In the genomic region with DNA sequence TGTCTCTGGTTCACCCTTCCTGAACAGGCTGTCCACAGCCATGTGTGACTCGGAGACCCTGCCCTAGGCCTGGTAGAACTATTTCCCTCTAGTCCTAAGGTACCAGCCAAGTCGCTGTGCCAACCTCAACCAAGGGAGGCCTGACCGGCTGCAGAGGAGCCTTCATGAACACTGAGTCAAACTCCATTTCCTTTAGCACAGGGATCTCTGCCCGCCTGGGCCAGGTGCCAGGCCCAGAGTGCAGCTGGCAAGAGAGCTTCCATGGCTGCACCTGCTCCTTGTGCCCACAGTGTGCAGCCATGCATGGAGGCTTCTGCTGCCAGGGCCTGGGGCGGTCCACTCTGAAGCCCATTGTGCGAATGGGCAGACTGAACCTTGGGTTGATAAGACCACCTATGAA, we compare ENCODE assay signal across 9 mouse cellular contexts. TPM values are rescaled to one million over a fixed set of nuclear protein-coding genes. Genes with fewer than 3 reads are reported as not detected.
DNase-seq lines count a peak whose midpoint lies in the region; ATAC-seq and TF ChIP-seq lines count a peak whose summit lies in the region.
"Had no signal": no experiment of that assay in that cellular context is flagged by ENCODE, and none has a peak within 500 bp of the region (broad histone marks: within the 10 kb centered on the region; RNA-seq: fewer than 3 reads in every experiment).

No protein-coding gene starts in this region.

- H3K9me3 ChIP-seq in kidney, embryonic 15.5 days (replicated peaks) = no peaks in the 10 kb centered on the region
- no peaks in the 10 kb centered on the region for H3K9me3 ChIP-seq in liver, embryonic 11.5 days (ENCODE audit: control insufficient read depth, low read length)
- H3K9me3 ChIP-seq: midbrain, embryonic 12.5 days had no signal

- DNase-seq in kidney, adult 2 months = peak; percentile 93
- DNase-seq in cerebellum, adult 11 months = peak; percentile 96
- DNase-seq in frontal cortex, postnatal 10 days (ENCODE audit: low spot score in 2 of 2) = peak; percentile 63 to 69
- peak; percentile 55 to 63 for DNase-seq in layer of hippocampus, postnatal 36 days
- DNase-seq in urinary bladder, postnatal 25 days (ENCODE audit: low spot score) = no peak
- DNase-seq in liver, embryonic 11.5 days (ENCODE audit: low spot score) = no peak
- DNase-seq in spleen, postnatal 10 days (ENCODE audit: low spot score in 2 of 2) = no peak

- no peaks in the 10 kb centered on the region for H3K4me1 ChIP-seq in kidney, adult 2 months (ENCODE audit: control insufficient read depth, insufficient read depth, low read length)
- 0 out of 2 replicates have a peak, but pooled peaks cover 6% of the 10 kb centered on the region for H3K4me1 ChIP-seq in kidney, embryonic 15.5 days
- H3K4me1 ChIP-seq in liver, embryonic 11.5 days (replicated peaks; ENCODE audit: control insufficient read depth, insufficient read depth, low read length) = no peaks in the 10 kb centered on the region

- TF ChIP-seq CTCF in kidney, adult 2 months (conservative IDR thresholded peaks at IDR 0.05; ENCODE audit: insufficient read depth, insufficient read length, low read depth, low read length) = no peak

- H3K27ac ChIP-seq in kidney, adult 2 months (ENCODE audit: insufficient read depth, low read depth, low read length) = no peak overlapping the region
- no peak overlapping the region for H3K27ac ChIP-seq in kidney, embryonic 15.5 days
- no peak overlapping the region for H3K27ac ChIP-seq in liver, embryonic 11.5 days (ENCODE audit: low read depth, low read length)
- H3K27ac ChIP-seq: midbrain, embryonic 12.5 days had no signal

- H3K9ac ChIP-seq in kidney, embryonic 15.5 days = no peak overlapping the region
- H3K9ac ChIP-seq in liver, embryonic 11.5 days (ENCODE audit: low read depth, low read length) = no peak overlapping the region
- H3K9ac ChIP-seq: midbrain, embryonic 12.5 days had no signal

- TF ChIP-seq POLR2A in kidney, adult 2 months (IDR thresholded peaks at IDR 0.05; ENCODE audit: low read depth, low read length) = no peak

- no peaks in the 10 kb centered on the region for H3K27me3 ChIP-seq in kidney, adult 2 months (replicated peaks; ENCODE audit: control insufficient read depth, insufficient read depth, low read length)
- no peaks in the 10 kb centered on the region for H3K27me3 ChIP-seq in kidney, embryonic 15.5 days
- no peaks in the 10 kb centered on the region for H3K27me3 ChIP-seq in liver, embryonic 11.5 days (replicated peaks; ENCODE audit: control insufficient read depth, insufficient read depth, low read length)
- H3K27me3 ChIP-seq: midbrain, embryonic 12.5 days had no signal

- no peak overlapping the region for H3K4me3 ChIP-seq in kidney, adult 2 months (ENCODE audit: insufficient read depth, low read depth, low read length)
- no peak overlapping the region for H3K4me3 ChIP-seq in kidney, embryonic 15.5 days (replicated peaks)
- H3K4me3 ChIP-seq in liver, embryonic 11.5 days (ENCODE audit: low read depth, low read length) = no peak overlapping the region
- H3K4me3 ChIP-seq: midbrain, embryonic 12.5 days had no signal

- 36% methylated on average over 6 of the region's 6 CpGs for WGBS in kidney, adult 2 months
- WGBS in kidney, embryonic 15.5 days = 84% methylated on average over 6 of the region's 6 CpGs
- 80% methylated on average over 6 of the region's 6 CpGs for WGBS in liver, embryonic 11.5 days

- ATAC-seq in kidney, embryonic 15.5 days (replicated peaks; ENCODE audit: low FRiP score) = no peak
- ATAC-seq in liver, embryonic 11.5 days (replicated peaks; ENCODE audit: low FRiP score) = no peak

- H3K4me2 ChIP-seq in kidney, embryonic 15.5 days = no peak overlapping the region
- no peak overlapping the region for H3K4me2 ChIP-seq in liver, embryonic 11.5 days
- H3K4me2 ChIP-seq: midbrain, embryonic 12.5 days had no signal

- no peaks in the 10 kb centered on the region for H3K36me3 ChIP-seq in kidney, adult 2 months (ENCODE audit: control insufficient read depth, insufficient read depth, low read length)
- H3K36me3 ChIP-seq in kidney, embryonic 15.5 days = no peaks in the 10 kb centered on the region
- H3K36me3 ChIP-seq in liver, embryonic 11.5 days (ENCODE audit: control insufficient read depth, insufficient read depth, low read length) = no peaks in the 10 kb centered on the region
- H3K36me3 ChIP-seq: midbrain, embryonic 12.5 days had no signal

RNA-seq across cellular contexts. Expression of a gene that starts 20.9 kb away (rescaled TPM):
- polyA plus RNA-seq in kidney, adult 2 months (2012; rRNA removed) = 0.17 and 0.20 TPM in 2 replicates
- polyA plus RNA-seq in kidney, embryonic 15.5 days (2015; fragmentation: Nextera tagmentation; extraction: Ambion mirVana) = 0.41 and 0.82 TPM in 2 replicates
- 100 to 1,000 TPM; 224 to 226 TPM for total RNA-seq in layer of hippocampus, postnatal 36 days (2021)
- 0.08 TPM in 2 replicates for polyA plus RNA-seq in liver, embryonic 11.5 days (2014; fragmentation: Nextera tagmentation; extraction: Ambion mirVana)

Comparison
In these comparisons a context has a peak if more than half of its experiments do, and no peak if none do; other contexts are left out.
1. DNase-seq: peak in kidney, adult 2 months (single experiment), cerebellum, adult 11 months (single experiment), frontal cortex, postnatal 10 days (2 of 2) and layer of hippocampus, postnatal 36 days (2 of 2); none in urinary bladder, postnatal 25 days (single experiment), liver, embryonic 11.5 days (single experiment) and spleen, postnatal 10 days (0 of 2).